In genomic region chr7:64212870-64213269, GRCm38 (mm10) we compare ENCODE assay signal across 27 mouse cellular contexts. TPM values are rescaled to one million over a fixed set of nuclear protein-coding genes. Genes with fewer than 3 reads are reported as not detected.
"Had no signal": no experiment of that assay in that cellular context is flagged by ENCODE, and none has a peak within 500 bp of the region (broad histone marks: within the 10 kb centered on the region; RNA-seq: fewer than 3 reads in every experiment).

No protein-coding gene starts in this region.

- H3K4me3 ChIP-seq: heart, adult 2 months; heart, embryonic 12.5 days; hindbrain, embryonic 13.5 days; hindbrain, embryonic 15.5 days; intestine, embryonic 15.5 days; layer of hippocampus, adult 2 months; limb, embryonic 13.5 days; limb, embryonic 15.5 days; liver, embryonic 12.5 days had no signal

- DNase-seq: gastrocnemius, postnatal 14 days; gastrocnemius, postnatal 36 days; heart, adult 11 months; heart, adult 2 months; heart, postnatal 14 days; heart, postnatal 36 days; kidney, adult 18-20 months; kidney, adult 8-10 months; kidney, postnatal 10 days; kidney, postnatal 25 days; kidney, postnatal 4 days; layer of hippocampus, postnatal 36 days; left cerebral cortex, postnatal 4 days had no signal

- H3K4me2 ChIP-seq: heart, embryonic 12.5 days; hindbrain, embryonic 13.5 days; hindbrain, embryonic 15.5 days; intestine, embryonic 15.5 days; limb, embryonic 13.5 days; limb, embryonic 15.5 days; liver, embryonic 12.5 days had no signal

- H3K9ac ChIP-seq: heart, embryonic 12.5 days; hindbrain, embryonic 13.5 days; hindbrain, embryonic 15.5 days; intestine, embryonic 15.5 days; limb, embryonic 13.5 days; limb, embryonic 15.5 days; liver, embryonic 12.5 days; liver, embryonic 14.5 days had no signal

- H3K36me3 ChIP-seq: heart, embryonic 12.5 days; hindbrain, embryonic 13.5 days; hindbrain, embryonic 15.5 days; intestine, embryonic 15.5 days; limb, embryonic 13.5 days; limb, embryonic 15.5 days; liver, embryonic 12.5 days had no signal

- ATAC-seq: hindbrain, postnatal 0 days; inflammation-experienced regulatory T-cells, adult 6 months; intestine, embryonic 15.5 days; intestine, postnatal 0 days; liver, embryonic 12.5 days had no signal

- H3K27ac ChIP-seq: heart, adult 2 months; hindbrain, embryonic 13.5 days; hindbrain, embryonic 15.5 days; hindbrain, postnatal 0 days; intestine, embryonic 15.5 days; layer of hippocampus, adult 2 months; limb, embryonic 13.5 days; limb, embryonic 15.5 days; liver, embryonic 12.5 days; liver, embryonic 14.5 days had no signal

- H3K9me3 ChIP-seq: heart, embryonic 12.5 days; hindbrain, embryonic 13.5 days; hindbrain, embryonic 15.5 days; intestine, embryonic 15.5 days; limb, embryonic 13.5 days; limb, embryonic 15.5 days; liver, embryonic 12.5 days had no signal

- H3K4me1 ChIP-seq: heart, embryonic 12.5 days; hindbrain, embryonic 13.5 days; hindbrain, embryonic 15.5 days; intestine, embryonic 15.5 days; limb, embryonic 13.5 days; limb, embryonic 15.5 days; liver, embryonic 12.5 days had no signal

- H3K27me3 ChIP-seq: heart, embryonic 12.5 days; hindbrain, embryonic 13.5 days; hindbrain, embryonic 15.5 days; intestine, embryonic 15.5 days; limb, embryonic 13.5 days; limb, embryonic 15.5 days; liver, embryonic 12.5 days had no signal

RNA-seq across cellular contexts. Expression of gene Trpm1, which starts 59.2 kb away (rescaled TPM):
- polyA plus RNA-seq: heart, embryonic 12.5 days; heart, embryonic 14.5 days; intestine, embryonic 15.5 days; intestine, postnatal 0 days; kidney, embryonic 14.5 days; liver, embryonic 12.5 days; liver, embryonic 14.5 days had no signal
